Mouse (Mus musculus): ENCODE data around the gene Dnah17.

The Dnah17 gene

GRCm38 (mm10) chr11:117995255-117995654 lies 135.2 kb downstream of the Dnah17 start:
- no peak for DNase-seq (ENCODE audit: low read depth, low spot score)

- no peak for DNase-seq (ENCODE audit: low read depth, low spot score)
Observed at GRCm38 (mm10) chr11:117994250-117995057, 136.0 kb downstream of the Dnah17 start.

- DNase-seq (ENCODE audit: low read depth, low spot score): no peak
Observed at GRCm38 (mm10) chr11:117993190-117994175, 137.0 kb downstream of the Dnah17 start.

- peak; percentile 10 for DNase-seq (ENCODE audit: low read depth, low spot score)
Observed at GRCm38 (mm10) chr11:117991502-117992470, 138.6 kb downstream of the Dnah17 start.

- no peak for DNase-seq (ENCODE audit: low read depth, low spot score)
Observed at GRCm38 (mm10) chr11:117989926-117990325, 140.5 kb downstream of the Dnah17 start.

GRCm38 (mm10) chr11:117989241-117989640 lies 141.2 kb downstream of the Dnah17 start:
- no peak for DNase-seq (ENCODE audit: low read depth, low spot score)

- peak; percentile 69 for DNase-seq (ENCODE audit: low read depth, low spot score)
Observed at GRCm38 (mm10) chr11:117987968-117988367, 142.5 kb downstream of the Dnah17 start.

GRCm38 (mm10) chr11:117987032-117987451 lies 143.4 kb downstream of the Dnah17 start:
- no peak for DNase-seq (ENCODE audit: low read depth, low spot score)

GRCm38 (mm10) chr11:117986126-117987031 lies 144.1 kb downstream of the Dnah17 start, which contains the start of gene Pgs1:
Gene Pgs1, plus strand, starts transcription at chr11:117986292.
- peak; percentile 89 for DNase-seq (ENCODE audit: low read depth, low spot score)

- DNase-seq (ENCODE audit: low read depth, low spot score): no peak
Observed at GRCm38 (mm10) chr11:117983770-117984169, 146.7 kb downstream of the Dnah17 start.

- no peak for DNase-seq (ENCODE audit: low read depth, low spot score)
Observed at GRCm38 (mm10) chr11:117982426-117982825, 148.0 kb downstream of the Dnah17 start.

- no peak for DNase-seq (ENCODE audit: low read depth, low spot score)
Observed at GRCm38 (mm10) chr11:117979388-117979787, 151.0 kb downstream of the Dnah17 start.

GRCm38 (mm10) chr11:117977694-117978360 lies 152.6 kb downstream of the Dnah17 start:
- DNase-seq (ENCODE audit: low read depth, low spot score): no peak

- peak; percentile 80 for DNase-seq (ENCODE audit: low read depth, low spot score)
Observed at GRCm38 (mm10) chr11:117976081-117976582, 154.3 kb downstream of the Dnah17 start.

- no peak for DNase-seq (ENCODE audit: low read depth, low spot score)
Observed at GRCm38 (mm10) chr11:117975211-117975967, 155.0 kb downstream of the Dnah17 start.

- DNase-seq (ENCODE audit: low read depth, low spot score): no peak
Observed at GRCm38 (mm10) chr11:117974327-117975125, 155.9 kb downstream of the Dnah17 start.

GRCm38 (mm10) chr11:117973569-117973968 lies 156.9 kb downstream of the Dnah17 start:
- no peak for DNase-seq (ENCODE audit: low read depth, low spot score)
